Mouse (Mus musculus) kidney, embryonic 16.5 days (tissue): Measurements from ENCODE around the gene Lyz2. TPM values are rescaled to one million over a fixed set of nuclear protein-coding genes. Genes with fewer than 3 reads are reported as not detected.
"Not testable (repeated sequence)": the region's sequence is repeated elsewhere in the genome, so short reads cannot be mapped to it uniquely, and the experiment has no call there.

Experiments used
- ATAC-seq: fragments of 200-750 bp; cut with Nextera tagmentation; 2 replicates; pipeline ENCODE4 v1.8.0; 2017; ENCODE audit warnings: moderate TSS enrichment; ENCODE audit not compliant: low FRiP score, low TSS enrichment
- H3K27ac ChIP-seq: fragments of 300-500 bp; sonication (generic); 2 replicates; pipeline ENCODE4 v1.5.1; 2014; ENCODE audit warnings: low read length
- H3K27me3 ChIP-seq: fragments of 300-500 bp; sonication (generic); 2 replicates; pipeline ENCODE4 v1.6.1; 2014; ENCODE audit warnings: low read length, control low read depth, mixed read lengths; ENCODE audit not compliant: insufficient read depth
- H3K36me3 ChIP-seq: fragments of 300-500 bp; sonication (generic); 2 replicates; pipeline ENCODE4 v1.6.1; 2014; ENCODE audit warnings: low read length, control low read depth, mixed read lengths; ENCODE audit not compliant: insufficient read depth
- H3K4me1 ChIP-seq: fragments of 300-500 bp; sonication (generic); 2 replicates; pipeline ENCODE4 v1.6.1; 2014; ENCODE audit warnings: low read length, control low read depth, mixed read lengths; ENCODE audit not compliant: insufficient read depth
- H3K4me2 ChIP-seq: fragments of 300-500 bp; sonication (generic); replicated peaks from 2 replicates; pipeline ENCODE4 v1.6.1; 2014; ENCODE audit warnings: low read depth, low read length
- H3K4me3 ChIP-seq: fragments of 300-500 bp; sonication (generic); 2 replicates; pipeline ENCODE4 v1.5.1; 2014; ENCODE audit warnings: mild to moderate bottlenecking, low read length
- H3K9ac ChIP-seq: fragments of 300-500 bp; sonication (generic); replicated peaks from 2 replicates; pipeline ENCODE4 v1.6.1; 2014; ENCODE audit warnings: low read length
- H3K9me3 ChIP-seq: fragments of 300-500 bp; sonication (generic); 2 replicates; pipeline ENCODE4 v1.6.1; 2016; ENCODE audit warnings: low read length, control low read depth
- WGBS: fragments of 180-500 bp; shearing (Covaris S2); extraction: QIAGEN DNeasy Blood & Tissue Kit; methylation state at CpG from one replicate; pipeline ENCODE4 v1.1.7; 2014; 5-methylcytosine and 5-hydroxymethylcytosine counted together
- polyA plus RNA-seq: library from polyadenylated mRNA; unstranded; fragments of >200 nt; fragmentation: Nextera tagmentation; extraction: Ambion mirVana; gene quantifications from 2 replicates; pipeline ENCODE4 v1.2.1, GENCODE M21; 2015

The Lyz2 gene
- polyA plus RNA-seq, 1 experiment from 2014 or later = 65.5 TPM

DNA sequence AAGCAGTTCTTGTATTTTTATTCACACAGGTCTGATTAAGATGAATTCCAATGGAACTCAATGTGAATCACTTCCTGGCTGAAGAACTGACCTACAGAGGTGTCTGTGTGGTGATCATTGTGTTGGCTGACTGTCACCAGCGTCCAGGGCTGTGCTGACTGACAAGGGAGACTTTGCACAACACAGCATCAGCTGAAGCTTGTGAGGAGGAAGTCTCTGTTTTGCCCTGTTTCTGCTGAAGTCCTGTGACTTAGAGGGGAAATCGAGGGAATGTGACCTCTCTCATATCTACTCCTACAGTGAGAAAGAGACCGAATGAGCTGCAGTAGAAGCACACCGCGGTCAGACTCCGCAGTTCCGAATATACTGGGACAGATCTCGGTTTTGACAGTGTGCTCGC, 4.3 kb downstream of the Lyz2 start:
- not testable (repeated sequence) for H3K27me3 ChIP-seq, H3K27ac ChIP-seq, H3K9ac ChIP-seq, ATAC-seq, H3K4me1 ChIP-seq, H3K36me3 ChIP-seq, H3K4me2 ChIP-seq, H3K4me3 ChIP-seq, H3K9me3 ChIP-seq
- 85% methylated on average over 9 of the region's 9 CpGs for WGBS

DNA sequence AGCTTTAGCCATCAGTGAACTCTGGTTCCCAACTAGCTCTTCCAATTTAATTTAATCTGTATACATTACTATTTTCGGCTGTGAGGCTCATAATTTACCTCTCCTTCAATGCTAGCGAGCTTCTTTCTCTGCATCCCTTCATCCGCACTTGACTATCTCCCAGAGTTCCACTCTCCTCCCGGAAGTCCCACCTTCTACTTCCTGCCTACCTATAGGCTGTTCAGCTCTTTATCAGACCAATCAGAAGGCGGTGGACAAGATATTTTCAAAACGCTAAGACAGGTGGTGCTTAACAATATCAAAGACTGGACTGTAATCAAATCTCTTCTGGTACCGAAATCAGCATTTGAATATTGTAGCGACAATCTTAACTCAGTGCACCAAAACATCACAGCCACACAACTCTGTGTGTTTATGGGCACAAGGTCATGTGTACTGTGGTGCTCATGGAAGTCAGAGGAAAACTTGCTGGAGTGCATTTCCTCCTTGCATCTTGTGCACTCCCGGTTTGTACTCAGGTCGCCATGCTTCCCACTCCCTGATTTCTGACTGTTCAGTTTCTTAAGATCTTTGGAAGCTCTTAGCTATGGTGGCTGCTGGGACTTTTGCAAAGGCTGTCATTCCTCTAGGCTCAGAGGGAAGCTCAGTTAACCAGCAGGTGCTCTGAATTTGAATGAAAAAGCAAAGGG, 6.3 kb downstream of the Lyz2 start:
- no peak overlapping the region for H3K27ac ChIP-seq
- no peaks in the 10 kb centered on the region for H3K27me3 ChIP-seq
- 84% methylated on average over 10 of the region's 10 CpGs for WGBS
- no peaks in the 10 kb centered on the region for H3K9me3 ChIP-seq
- no peaks in the 10 kb centered on the region for H3K36me3 ChIP-seq
- no peaks in the 10 kb centered on the region for H3K4me1 ChIP-seq
- H3K4me2 ChIP-seq = no peak overlapping the region
- H3K4me3 ChIP-seq = no peak overlapping the region
- H3K9ac ChIP-seq = no peak overlapping the region
- no peak for ATAC-seq

DNA sequence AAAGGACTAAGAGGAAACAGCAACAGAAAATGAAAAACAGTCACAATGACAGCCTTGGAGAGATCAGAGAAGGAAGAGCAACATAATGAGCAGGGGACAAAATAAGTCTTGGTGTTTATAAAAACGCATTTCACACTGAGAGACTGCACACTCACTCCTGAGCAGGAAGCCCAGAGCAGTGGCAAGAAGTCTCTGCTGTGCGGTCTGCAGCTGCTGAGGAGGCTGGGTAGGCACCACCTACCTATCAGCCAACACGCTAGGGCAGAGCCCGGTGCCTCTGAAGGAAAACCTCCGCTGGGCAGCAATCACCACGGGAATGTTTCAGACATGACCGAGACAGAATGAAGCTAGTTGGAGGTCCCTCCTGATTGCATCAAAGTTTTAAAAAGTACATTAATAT, 7.5 kb downstream of the Lyz2 start:
- not testable (repeated sequence) for H3K36me3 ChIP-seq, ATAC-seq, H3K9ac ChIP-seq, H3K4me3 ChIP-seq, H3K4me1 ChIP-seq, H3K9me3 ChIP-seq, H3K27ac ChIP-seq, H3K27me3 ChIP-seq, H3K4me2 ChIP-seq
- 79% methylated on average over 2 of the region's 7 CpGs for WGBS

DNA sequence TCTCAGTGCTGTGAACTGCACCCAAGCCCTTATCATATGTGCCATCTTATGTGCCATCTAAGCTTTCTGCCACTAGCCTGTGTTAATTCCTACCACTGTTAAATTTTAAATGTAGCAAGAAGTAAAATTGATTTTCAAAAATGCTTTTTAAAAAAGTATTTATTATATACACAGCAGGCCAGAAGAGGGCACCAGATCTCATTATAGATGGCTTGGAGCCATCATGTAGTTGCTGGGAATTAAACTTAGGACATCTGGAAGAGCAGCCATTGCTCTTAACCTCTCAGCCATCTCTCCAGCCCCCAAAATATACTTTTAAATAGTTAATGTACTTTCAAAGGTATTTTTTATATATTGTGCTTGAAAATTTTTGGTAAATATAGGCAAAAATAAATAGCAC, 10.1 kb downstream of the Lyz2 start:
- no peaks in the 10 kb centered on the region for H3K9me3 ChIP-seq
- H3K4me3 ChIP-seq = no peak overlapping the region
- H3K36me3 ChIP-seq = no peaks in the 10 kb centered on the region
- no peak overlapping the region for H3K4me2 ChIP-seq
- no peaks in the 10 kb centered on the region for H3K4me1 ChIP-seq
- no peaks in the 10 kb centered on the region for H3K27me3 ChIP-seq
- H3K27ac ChIP-seq = no peak overlapping the region
- no peak for ATAC-seq
- H3K9ac ChIP-seq = no peak overlapping the region

- Histone ChIP-seq H3K9me3 (0 out of 2 replicates have a peak, but pooled peaks cover 3% of the 10 kb centered on the region), H3K4me3 (no peak overlapping the region), H3K4me2 (no peak overlapping the region), H3K27ac (no peak overlapping the region), H3K4me1 (no peaks in the 10 kb centered on the region), H3K27me3 (no peaks in the 10 kb centered on the region), H3K9ac (no peak overlapping the region), H3K36me3 (no peaks in the 10 kb centered on the region)
- no peak for ATAC-seq
Observed at GRCm38 (mm10) chr10:117259870-117260269, 22.3 kb downstream of the Lyz2 start.

GRCm38 (mm10) chr10:117238603-117239002, 43.5 kb downstream of the Lyz2 start, which contains the start of gene 9530003J23Rik:
TSS of gene 9530003J23Rik (minus strand) at chr10:117238703.
- Histone ChIP-seq H3K4me3 (no peak within 1 kb of the TSS), H3K9ac (no peak within 1 kb of the TSS), H3K36me3 (no peaks in the 10 kb centered on the region), H3K27ac (no peak within 1 kb of the TSS), H3K4me2 (no peak within 1 kb of the TSS), H3K4me1 (peaks cover 3% of the 10 kb centered on the region; the same call in 1 of the 2 replicates), H3K9me3 (no peaks in the 10 kb centered on the region), H3K27me3 (no peaks in the 10 kb centered on the region)
- ATAC-seq = no peak
- WGBS = 86% methylated on average over 12 of the region's 12 CpGs

- ATAC-seq = no peak
- H3K27ac ChIP-seq = no peak overlapping the region
- no peak overlapping the region for H3K4me3 ChIP-seq
- H3K9me3 ChIP-seq = no peaks in the 10 kb centered on the region
- 52% methylated on average over 11 of the region's 11 CpGs for WGBS
- peaks cover 3% of the 10 kb centered on the region for H3K4me1 ChIP-seq
- no peaks in the 10 kb centered on the region for H3K36me3 ChIP-seq
- no peak overlapping the region for H3K9ac ChIP-seq
- H3K27me3 ChIP-seq = no peaks in the 10 kb centered on the region
- no peak overlapping the region; the same call in 1 of the 2 replicates for H3K4me2 ChIP-seq
Observed at GRCm38 (mm10) chr10:117235866-117236265, 46.3 kb downstream of the Lyz2 start.

GRCm38 (mm10) chr10:117234825-117235224, 47.3 kb downstream of the Lyz2 start:
- Histone ChIP-seq H3K4me3 (no peak overlapping the region), H3K4me2 (no peak overlapping the region), H3K9me3 (no peaks in the 10 kb centered on the region), H3K9ac (no peak overlapping the region), H3K27me3 (no peaks in the 10 kb centered on the region), H3K36me3 (no peaks in the 10 kb centered on the region), H3K27ac (no peak overlapping the region), H3K4me1 (peaks cover 10% of the 10 kb centered on the region)
- no peak for ATAC-seq
- whole genome bisulfite sequencing = 59% methylated on average over 4 of the region's 4 CpGs

GRCm38 (mm10) chr10:117229826-117230225, 52.3 kb downstream of the Lyz2 start:
- Histone ChIP-seq H3K4me1 (peaks cover 12% of the 10 kb centered on the region), H3K27me3 (no peaks in the 10 kb centered on the region), H3K4me3 (no peak overlapping the region), H3K4me2 (peak overlapping the region; percentile 14), H3K9ac (no peak overlapping the region), H3K9me3 (no peaks in the 10 kb centered on the region), H3K36me3 (no peaks in the 10 kb centered on the region), H3K27ac (peak overlapping the region; percentile 86)
- WGBS = 39% methylated on average over 16 of the region's 16 CpGs
- ATAC-seq = peak; percentile 94
